Mouse (Mus musculus): Measurements from ENCODE around the gene Gm37240. TPM values are rescaled to one million over a fixed set of nuclear protein-coding genes. Genes with fewer than 3 reads are reported as not detected.
"Not testable (repeated sequence)": the region's sequence is repeated elsewhere in the genome, so short reads cannot be mapped to it uniquely, and the experiment has no call there.

Gene Gm37240
- polyA plus RNA-seq (2015; fragmentation: Nextera tagmentation; extraction: Ambion mirVana), result 0.08 and 0.26 TPM in 2 replicates

DNA sequence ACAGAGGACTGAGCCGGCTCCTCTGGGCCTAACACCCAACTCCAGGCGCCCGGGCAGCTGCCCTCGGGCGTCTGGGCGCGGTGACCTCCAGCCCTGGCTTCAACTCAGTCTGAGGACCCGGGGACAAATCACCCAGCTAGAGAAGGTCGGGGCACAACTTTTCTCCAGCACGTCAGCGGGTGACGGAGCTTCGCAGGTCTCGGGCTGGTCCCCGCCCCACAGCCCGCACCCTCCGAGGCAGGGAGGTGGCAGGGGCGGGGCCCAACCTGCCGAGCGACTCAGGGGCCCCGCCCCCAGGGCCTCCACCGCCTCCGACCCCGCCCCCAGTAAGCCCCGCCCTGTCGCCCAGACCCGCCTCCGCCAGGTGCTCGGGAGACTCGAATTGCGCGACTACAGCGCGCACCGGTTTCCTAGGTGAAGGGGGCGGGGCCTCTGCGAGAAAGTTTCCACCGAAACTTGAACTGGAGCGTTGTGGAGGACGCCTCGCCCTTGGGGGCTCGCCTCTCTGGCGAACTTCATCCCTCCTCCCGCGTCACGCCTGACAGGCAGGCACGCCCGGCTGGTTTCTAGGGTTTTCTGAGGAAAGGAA lies at the start of gene Gm37240, which contains the start of gene Glt28d2:
TSS of gene Gm37240 (minus strand) at position 280 of the 589 bp plus-strand sequence.
TSS of gene Glt28d2 (minus strand) at position 278 of the 589 bp plus-strand sequence.
- peak; percentile 90 for ATAC-seq (ENCODE audit: low FRiP score)
- peak within 1 kb of the TSS; percentile 99 for H3K4me2 ChIP-seq
- peak within 1 kb of the TSS; percentile 56 for H3K4me3 ChIP-seq
- H3K27me3 ChIP-seq, result peaks cover 34% of the 10 kb centered on the region
- WGBS, result under 1% methylated on average over 48 of the region's 48 CpGs
- no peaks in the 10 kb centered on the region for H3K36me3 ChIP-seq
- H3K9me3 ChIP-seq, result no peaks in the 10 kb centered on the region
- H3K27ac ChIP-seq, result no peak within 1 kb of the TSS
- H3K4me1 ChIP-seq (replicated peaks), result peaks cover 19% of the 10 kb centered on the region
- peak within 1 kb of the TSS; percentile 59 for H3K9ac ChIP-seq

DNA sequence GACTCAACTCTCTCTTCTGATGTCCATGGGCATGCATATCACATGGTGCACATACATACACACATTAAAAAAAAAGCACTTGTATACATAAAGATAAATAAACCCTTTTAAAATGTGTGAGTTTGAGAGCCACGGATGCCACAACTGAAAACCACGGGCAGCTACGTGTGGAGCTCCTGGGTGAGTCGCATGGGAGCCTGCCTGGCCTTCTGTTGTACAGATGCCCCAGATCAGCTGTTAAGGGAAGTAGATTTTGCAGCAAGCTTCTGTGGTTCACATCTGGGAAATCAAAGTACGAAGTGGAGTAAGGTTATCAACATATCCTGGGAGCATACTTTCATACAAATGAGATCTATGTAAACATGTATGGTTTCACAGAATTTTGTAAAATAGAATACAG lies 46.3 kb upstream of the Gm37240 start:
- no peak overlapping the region for H3K4me3 ChIP-seq
- 93% methylated on average over 5 of the region's 5 CpGs for WGBS
- no peaks in the 10 kb centered on the region for H3K36me3 ChIP-seq
- no peaks in the 10 kb centered on the region for H3K27me3 ChIP-seq
- no peaks in the 10 kb centered on the region for H3K4me1 ChIP-seq (replicated peaks)
- no peak overlapping the region for H3K27ac ChIP-seq
- ATAC-seq (ENCODE audit: low FRiP score), result no peak
- H3K9ac ChIP-seq, result no peak overlapping the region
- no peak overlapping the region for H3K4me2 ChIP-seq
- no peaks in the 10 kb centered on the region for H3K9me3 ChIP-seq

DNA sequence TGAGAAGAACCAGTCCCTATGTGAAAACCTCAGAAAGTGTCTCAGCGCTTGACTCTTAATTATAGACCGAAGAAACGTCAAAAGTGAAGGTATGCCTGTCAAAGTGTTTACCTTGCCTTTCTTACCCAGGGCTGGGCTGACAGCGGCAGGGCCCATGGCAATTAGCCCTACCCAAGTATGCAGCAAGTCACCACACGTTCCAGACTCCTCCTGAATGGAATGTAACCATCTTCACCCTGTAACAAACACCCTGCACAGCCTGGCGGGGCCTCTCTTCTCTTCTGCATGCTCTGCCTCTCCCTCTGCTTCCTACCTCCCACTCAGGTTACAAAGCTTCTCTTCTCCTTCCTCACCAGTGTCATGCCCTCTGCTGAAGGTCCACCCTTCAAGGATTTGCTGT lies 44.5 kb upstream of the Gm37240 start:
- Histone ChIP-seq H3K4me3 (no peak overlapping the region), H3K9me3 (no peaks in the 10 kb centered on the region), H3K4me1 (replicated peaks) (0 out of 2 replicates have a peak, but pooled peaks cover 3% of the 10 kb centered on the region), H3K27me3 (no peaks in the 10 kb centered on the region), H3K4me2 (no peak overlapping the region), H3K9ac (no peak overlapping the region), H3K36me3 (no peaks in the 10 kb centered on the region), H3K27ac (no peak overlapping the region)
- ATAC-seq (ENCODE audit: low FRiP score), result no peak
- WGBS, result 87% methylated on average over 6 of the region's 6 CpGs

DNA sequence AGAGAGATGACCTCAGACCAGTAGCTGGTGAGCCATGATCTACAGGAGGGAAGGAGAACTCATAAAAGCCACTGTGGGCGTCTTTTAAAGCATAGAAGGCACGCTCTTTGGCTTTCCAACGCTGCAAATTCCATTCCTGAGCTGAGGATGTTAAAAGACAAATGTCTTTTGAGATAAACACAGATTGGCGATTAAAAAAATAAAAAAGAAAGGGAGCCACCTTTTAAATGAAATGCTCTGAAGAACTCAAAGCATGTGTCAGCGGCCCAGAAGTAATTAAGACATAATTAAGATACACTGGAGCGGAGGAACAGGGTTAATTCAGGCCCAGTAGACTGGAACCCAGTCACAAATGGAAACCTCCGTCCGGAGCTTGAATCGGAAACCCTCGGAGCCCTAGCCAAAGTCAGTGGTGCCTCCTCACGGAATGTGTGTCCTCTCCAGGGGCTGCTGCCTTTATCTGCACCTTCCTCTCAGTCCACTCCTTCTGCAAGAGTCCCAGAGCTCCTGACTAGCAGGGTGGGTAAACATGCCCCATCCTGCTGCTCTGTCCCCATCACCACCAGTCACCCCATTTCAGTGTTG lies 43.4 kb upstream of the Gm37240 start:
- WGBS, result 39% methylated on average over 11 of the region's 11 CpGs
- ATAC-seq (ENCODE audit: low FRiP score), result no peak
- H3K27me3 ChIP-seq, result no peaks in the 10 kb centered on the region
- no peak overlapping the region for H3K9ac ChIP-seq
- 0 out of 2 replicates have a peak, but pooled peaks cover 3% of the 10 kb centered on the region for H3K4me1 ChIP-seq (replicated peaks)
- no peak overlapping the region for H3K4me3 ChIP-seq
- H3K27ac ChIP-seq, result no peak overlapping the region
- H3K9me3 ChIP-seq, result no peaks in the 10 kb centered on the region
- no peaks in the 10 kb centered on the region for H3K36me3 ChIP-seq
- no peak overlapping the region for H3K4me2 ChIP-seq

DNA sequence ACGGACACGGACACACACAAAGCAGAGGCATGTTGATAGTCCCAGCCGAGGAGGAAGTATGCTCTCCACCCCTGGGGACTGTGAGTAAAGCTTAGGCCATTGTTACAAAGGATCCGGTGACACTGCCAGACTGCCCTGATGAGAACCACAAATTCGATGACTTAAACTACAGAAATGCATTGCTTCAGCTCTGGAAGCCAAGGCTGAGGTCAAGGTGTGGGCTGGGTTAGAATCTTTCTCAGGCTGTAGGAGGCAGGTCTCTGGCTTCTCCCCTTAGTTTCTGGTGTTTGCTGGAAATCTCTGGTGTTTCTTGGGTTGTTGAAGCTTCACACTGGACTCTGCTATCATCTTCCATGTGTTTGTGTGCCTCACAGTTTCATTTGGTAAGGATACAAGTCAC lies 42.4 kb upstream of the Gm37240 start:
- no peak for ATAC-seq (ENCODE audit: low FRiP score)
- H3K36me3 ChIP-seq, result no peaks in the 10 kb centered on the region
- H3K4me1 ChIP-seq (replicated peaks), result 0 out of 2 replicates have a peak, but pooled peaks cover 3% of the 10 kb centered on the region
- no peak overlapping the region for H3K27ac ChIP-seq
- no peak overlapping the region for H3K4me3 ChIP-seq
- no peak overlapping the region for H3K4me2 ChIP-seq
- no peak overlapping the region for H3K9ac ChIP-seq
- WGBS, result 88% methylated on average over 5 of the region's 5 CpGs
- no peaks in the 10 kb centered on the region for H3K9me3 ChIP-seq
- H3K27me3 ChIP-seq, result no peaks in the 10 kb centered on the region

DNA sequence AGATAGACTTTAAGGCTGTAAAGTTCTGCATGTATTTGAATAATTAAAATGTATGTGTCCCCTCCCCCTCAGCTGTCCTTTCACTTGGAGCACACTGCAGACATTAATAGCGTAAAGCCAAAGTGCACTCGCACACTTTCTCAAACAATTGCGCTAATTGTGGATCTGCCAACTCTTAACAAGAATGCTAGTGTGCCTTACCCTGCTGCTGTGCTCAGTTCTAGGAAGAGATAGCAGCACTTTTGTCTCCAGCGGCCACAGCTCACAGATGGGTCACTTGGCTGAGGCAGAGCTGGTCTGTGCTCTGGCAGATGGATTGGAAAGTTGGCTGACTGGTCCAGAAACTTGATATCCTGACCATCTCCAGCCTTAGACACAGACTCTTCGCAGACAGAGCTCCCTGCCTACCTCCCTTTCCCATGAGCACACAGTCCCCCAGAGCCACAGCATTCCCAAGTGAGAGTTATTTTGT lies 40.9 kb upstream of the Gm37240 start:
- no peaks in the 10 kb centered on the region for H3K9me3 ChIP-seq
- H3K27me3 ChIP-seq, result no peaks in the 10 kb centered on the region
- 69% methylated on average over 5 of the region's 5 CpGs for WGBS
- H3K4me1 ChIP-seq (replicated peaks), result 0 out of 2 replicates have a peak, but pooled peaks cover 3% of the 10 kb centered on the region
- ATAC-seq (ENCODE audit: low FRiP score), result peak; percentile 63; the same call in 1 of the 2 replicates
- no peak overlapping the region for H3K9ac ChIP-seq
- no peak overlapping the region for H3K4me2 ChIP-seq
- H3K36me3 ChIP-seq, result no peaks in the 10 kb centered on the region
- H3K4me3 ChIP-seq, result no peak overlapping the region
- no peak overlapping the region for H3K27ac ChIP-seq

DNA sequence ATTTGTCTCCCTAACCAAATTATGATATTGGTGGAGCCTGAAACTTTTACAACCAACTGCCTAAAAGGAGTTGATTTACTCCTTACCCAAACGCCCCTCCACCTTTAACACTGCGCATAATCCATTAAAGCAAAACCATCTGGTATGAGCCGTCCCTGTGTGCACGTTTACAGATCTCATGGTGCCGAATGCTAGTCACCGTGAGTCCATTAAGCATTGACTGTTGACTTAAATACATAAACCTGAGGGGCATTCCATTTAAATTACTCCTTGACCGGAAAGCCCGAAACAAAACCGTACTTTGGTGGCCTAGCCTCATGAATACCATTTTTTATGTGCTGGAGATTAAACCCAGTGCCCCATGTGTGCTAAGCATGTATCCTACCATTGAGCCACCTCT lies 40.0 kb upstream of the Gm37240 start:
- no peak for ATAC-seq (ENCODE audit: low FRiP score)
- no peak overlapping the region for H3K4me3 ChIP-seq
- no peaks in the 10 kb centered on the region for H3K36me3 ChIP-seq
- H3K9ac ChIP-seq, result no peak overlapping the region
- no peak overlapping the region for H3K27ac ChIP-seq
- 0 out of 2 replicates have a peak, but pooled peaks cover 3% of the 10 kb centered on the region for H3K4me1 ChIP-seq (replicated peaks)
- no peaks in the 10 kb centered on the region for H3K27me3 ChIP-seq
- no peak overlapping the region for H3K4me2 ChIP-seq
- no peaks in the 10 kb centered on the region for H3K9me3 ChIP-seq
- 83% methylated on average over 9 of the region's 9 CpGs for WGBS

DNA sequence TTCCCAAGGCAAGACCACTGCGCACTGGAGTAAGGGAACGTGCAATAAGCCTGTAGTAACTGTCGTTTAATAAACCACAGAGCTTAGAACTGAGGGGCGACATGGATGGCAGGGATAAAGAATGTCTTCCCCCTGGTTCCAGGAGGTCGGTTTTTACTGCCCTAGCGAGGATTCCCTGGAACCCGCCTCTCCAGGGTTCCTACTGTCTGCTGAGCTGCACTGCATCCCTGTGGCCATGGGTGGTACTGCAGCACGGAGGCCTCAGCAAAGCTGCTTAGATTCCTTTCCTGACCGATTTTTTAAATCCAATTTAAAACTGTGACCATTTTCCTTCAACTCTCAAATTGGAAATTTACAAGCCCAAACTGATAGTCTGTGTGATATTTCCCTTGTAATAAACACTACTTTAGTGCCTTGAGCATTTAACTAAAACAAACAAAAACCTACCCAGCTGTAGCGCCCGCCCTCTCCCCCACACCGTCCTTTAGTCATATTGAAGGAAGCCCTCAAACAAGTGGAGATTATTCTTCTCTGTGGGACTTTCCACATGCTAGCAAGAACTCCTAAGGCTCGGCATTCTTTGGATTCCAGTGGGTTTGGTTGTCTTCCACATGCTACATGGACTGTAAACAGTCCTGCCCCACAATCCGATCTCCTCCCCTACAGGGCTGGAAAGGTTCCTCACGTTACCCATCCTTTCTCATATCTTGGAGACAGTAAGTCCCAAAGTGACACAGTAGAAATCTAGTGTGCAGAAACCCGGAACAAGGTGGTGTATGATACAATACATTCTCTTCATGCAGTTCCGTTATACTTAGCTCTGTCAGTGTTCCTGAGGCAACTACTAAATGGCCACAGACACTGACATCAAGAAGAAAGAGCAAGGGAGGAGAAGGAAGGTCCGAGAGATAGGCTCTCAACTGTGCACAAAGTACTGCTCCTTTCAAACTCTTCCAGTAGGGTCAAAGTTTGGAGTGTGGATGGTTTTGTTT lies 36.9 kb upstream of the Gm37240 start:
- H3K9ac ChIP-seq, result no peak overlapping the region
- 0 out of 2 replicates have a peak, but pooled peaks cover 3% of the 10 kb centered on the region for H3K4me1 ChIP-seq (replicated peaks)
- H3K4me3 ChIP-seq, result no peak overlapping the region
- H3K36me3 ChIP-seq, result no peaks in the 10 kb centered on the region
- no peak for ATAC-seq (ENCODE audit: low FRiP score)
- no peaks in the 10 kb centered on the region for H3K9me3 ChIP-seq
- H3K27ac ChIP-seq, result no peak overlapping the region
- peak overlapping the region; percentile 21; the same call in 1 of the 2 replicates for H3K4me2 ChIP-seq
- WGBS, result 49% methylated on average over 18 of the region's 18 CpGs
- no peaks in the 10 kb centered on the region for H3K27me3 ChIP-seq

DNA sequence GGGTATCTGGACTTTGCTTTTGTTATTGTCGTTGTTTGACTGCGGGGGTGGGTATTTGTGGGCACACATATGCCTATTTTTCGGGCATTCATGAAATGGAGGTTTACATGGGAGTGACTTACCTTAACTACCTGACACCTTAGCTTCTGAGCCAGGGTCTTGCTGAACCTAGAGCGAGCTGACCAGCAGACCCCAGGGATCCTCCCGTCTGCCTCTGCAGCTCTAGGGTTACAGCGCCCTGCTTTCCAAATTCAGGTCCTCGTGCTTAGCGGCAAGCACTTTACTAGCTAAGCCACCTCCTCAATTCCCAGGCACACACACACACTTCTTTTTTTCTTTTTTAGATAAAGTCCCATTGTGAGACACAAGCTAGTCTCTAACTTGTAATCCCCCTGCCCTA lies 36.0 kb upstream of the Gm37240 start:
- WGBS, result 80% methylated on average over 8 of the region's 8 CpGs
- Histone ChIP-seq H3K9me3 (no peaks in the 10 kb centered on the region), H3K9ac (no peak overlapping the region), H3K27ac (no peak overlapping the region), H3K36me3 (no peaks in the 10 kb centered on the region), H3K4me3 (no peak overlapping the region), H3K4me2 (no peak overlapping the region), H3K27me3 (no peaks in the 10 kb centered on the region), H3K4me1 (replicated peaks) (0 out of 2 replicates have a peak, but pooled peaks cover 3% of the 10 kb centered on the region)
- ATAC-seq (ENCODE audit: low FRiP score), result no peak

DNA sequence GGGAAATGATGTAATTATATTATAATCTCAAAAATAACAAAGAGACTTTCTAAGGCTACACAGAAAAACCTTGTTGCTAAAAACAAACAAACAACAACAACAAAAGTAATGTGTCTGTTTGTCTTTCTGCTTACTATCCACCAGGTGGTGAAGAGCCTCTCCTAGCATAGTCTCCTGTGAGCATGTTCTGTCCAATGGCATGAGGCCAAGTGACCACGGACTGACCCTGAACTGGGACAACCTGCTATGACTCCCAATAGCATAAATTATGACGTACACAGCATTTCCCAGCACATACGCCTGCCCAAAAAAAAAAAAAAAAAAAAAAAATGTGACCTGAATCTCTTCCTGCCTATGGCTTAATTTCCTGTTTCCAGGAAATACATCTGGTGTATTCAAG lies 35.0 kb upstream of the Gm37240 start:
- Histone ChIP-seq H3K27me3 (no peaks in the 10 kb centered on the region), H3K27ac (no peak overlapping the region), H3K9me3 (no peaks in the 10 kb centered on the region), H3K36me3 (no peaks in the 10 kb centered on the region), H3K9ac (no peak overlapping the region), H3K4me3 (no peak overlapping the region), H3K4me2 (no peak overlapping the region), H3K4me1 (replicated peaks) (no peaks in the 10 kb centered on the region)
- WGBS, result 80% methylated on average over 3 of the region's 3 CpGs
- no peak for ATAC-seq (ENCODE audit: low FRiP score)

DNA sequence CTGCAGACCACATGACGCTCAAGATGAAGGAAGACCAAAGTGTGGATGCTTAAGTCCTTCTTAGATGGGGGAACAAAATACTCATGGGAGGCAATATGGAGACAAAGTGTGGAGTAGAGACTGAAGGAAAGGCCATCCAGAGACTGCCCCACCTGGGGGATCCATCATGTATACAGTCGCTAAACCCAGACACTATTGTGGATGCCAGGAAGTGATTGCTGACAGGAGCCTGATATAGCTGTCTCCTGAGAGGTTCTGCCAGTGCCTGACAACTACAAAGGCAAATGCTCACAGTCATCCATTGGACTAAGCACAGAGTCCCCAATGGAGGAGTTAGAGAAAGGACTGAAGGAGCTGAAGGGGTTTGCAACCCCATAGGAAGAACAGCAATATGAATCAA lies 33.4 kb upstream of the Gm37240 start:
- not testable (repeated sequence) for H3K4me3 ChIP-seq; H3K36me3 ChIP-seq; H3K9ac ChIP-seq; H3K4me1 ChIP-seq (replicated peaks); ATAC-seq (ENCODE audit: low FRiP score); H3K4me2 ChIP-seq; H3K27ac ChIP-seq; H3K9me3 ChIP-seq; H3K27me3 ChIP-seq
- 94% methylated on average over 2 of the region's 2 CpGs for WGBS

DNA sequence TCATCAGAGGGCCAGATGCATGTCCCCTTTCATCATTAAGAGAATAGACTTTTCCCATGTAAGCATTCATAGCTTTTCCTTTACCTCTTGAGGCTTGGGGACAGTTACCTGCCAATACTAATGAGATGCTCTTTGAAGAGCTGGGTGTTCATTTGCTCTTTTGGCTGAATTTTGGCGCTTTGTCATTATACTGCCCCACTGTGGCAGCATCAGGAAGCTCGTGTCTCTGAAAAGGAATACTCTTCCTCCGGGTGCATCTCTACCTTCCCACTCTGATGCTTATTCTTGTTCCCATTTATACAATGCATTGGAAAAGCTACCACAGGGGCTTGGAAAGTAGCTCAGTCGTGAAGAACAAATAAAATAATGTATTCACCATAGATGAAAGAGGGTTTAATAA lies 30.3 kb upstream of the Gm37240 start:
- Histone ChIP-seq H3K4me1 (replicated peaks) (no peaks in the 10 kb centered on the region), H3K9me3 (no peaks in the 10 kb centered on the region), H3K4me2 (no peak overlapping the region), H3K27ac (no peak overlapping the region), H3K4me3 (no peak overlapping the region), H3K27me3 (no peaks in the 10 kb centered on the region), H3K36me3 (no peaks in the 10 kb centered on the region), H3K9ac (no peak overlapping the region)
- 16% methylated on average over 4 of the region's 4 CpGs for WGBS
- no peak for ATAC-seq (ENCODE audit: low FRiP score)
